ENCODE assay signal across 20 mouse cellular contexts in genomic region chr19:60999652-61000051, GRCm38 (mm10).
DNase-seq lines count a peak whose midpoint lies in the region; ATAC-seq and TF ChIP-seq lines count a peak whose summit lies in the region.
"Had no signal": no experiment of that assay in that cellular context is flagged by ENCODE, and none has a peak within 500 bp of the region (broad histone marks: within the 10 kb centered on the region; RNA-seq: fewer than 3 reads in every experiment).

No protein-coding gene starts in this region.

- no peak overlapping the region for H3K9ac ChIP-seq in heart, embryonic 16.5 days (ENCODE audit: low read length)
- no peak overlapping the region for H3K9ac ChIP-seq in forebrain, embryonic 14.5 days (ENCODE audit: low read length)
- H3K9ac ChIP-seq: hindbrain, embryonic 14.5 days; midbrain, embryonic 12.5 days; neural tube, embryonic 12.5 days had no signal

- intact Hi-C loops in gastrocnemius, adult 2 months (cut with DNase I): no loop called here

- no peak for DNase-seq in gastrocnemius, adult 2 months
- no peak for DNase-seq in gastrocnemius, adult 8-10 months (ENCODE audit: low spot score in 2 of 2)
- no peak for DNase-seq in heart, embryonic 10.5 days (ENCODE audit: low spot score)
- peak; percentile 13 for DNase-seq in telencephalon, adult 2 months (ENCODE audit: low read depth, low spot score)
- DNase-seq in forebrain, embryonic 14.5 days (ENCODE audit: low spot score): no peak
- DNase-seq in adrenal gland, postnatal 10 days: no peak
- DNase-seq: cerebellum, adult 11 months; cerebellum, postnatal 14 days; embryo, embryonic 11 days; kidney, adult 9 months; kidney, postnatal 25 days; lung, adult 18-20 months; right cerebral cortex, postnatal 4 days; thymus, postnatal 14 days had no signal

- H3K27ac ChIP-seq in gastrocnemius, adult 2 months: peak overlapping the region; percentile 63
- H3K27ac ChIP-seq in heart, embryonic 16.5 days (ENCODE audit: low read length): peak overlapping the region; percentile 64
- no peak overlapping the region for H3K27ac ChIP-seq in heart, embryonic 10.5 days
- no peak overlapping the region for H3K27ac ChIP-seq in forebrain, embryonic 14.5 days (ENCODE audit: low read depth, low read length)
- H3K27ac ChIP-seq: hindbrain, embryonic 14.5 days; midbrain, embryonic 12.5 days; neural tube, embryonic 12.5 days had no signal

- no peak overlapping the region for H3K4me2 ChIP-seq in heart, embryonic 16.5 days (ENCODE audit: low read depth, low read length)
- H3K4me2 ChIP-seq in forebrain, embryonic 14.5 days (ENCODE audit: low read length): no peak overlapping the region
- H3K4me2 ChIP-seq: hindbrain, embryonic 14.5 days; midbrain, embryonic 12.5 days; neural tube, embryonic 12.5 days had no signal

- WGBS in heart, embryonic 16.5 days: 37% methylated on average over 2 of the region's 2 CpGs
- 44% methylated on average over 2 of the region's 2 CpGs for WGBS in heart, embryonic 10.5 days
- 61% methylated on average over 2 of the region's 2 CpGs for WGBS in forebrain, embryonic 14.5 days

- ATAC-seq in heart, embryonic 16.5 days (replicated peaks; ENCODE audit: extremely low read depth, insufficient read depth, low FRiP score): no peak
- 0 out of 2 replicates have a peak, but pooled peaks have one; percentile 15 for ATAC-seq in common myeloid progenitor, adult 5-6 weeks (replicated peaks; ENCODE audit: low read depth, poor library complexity, severe bottlenecking)
- ATAC-seq in forebrain, embryonic 14.5 days: no peak
- ATAC-seq: forebrain, embryonic 16.5 days had no signal

- H3K27me3 ChIP-seq in heart, embryonic 16.5 days (ENCODE audit: control insufficient read depth, insufficient read depth, low read length): no peaks in the 10 kb centered on the region
- H3K27me3 ChIP-seq in heart, embryonic 10.5 days (ENCODE audit: insufficient read depth, poor library complexity, severe bottlenecking): no peaks in the 10 kb centered on the region
- no peaks in the 10 kb centered on the region for H3K27me3 ChIP-seq in forebrain, embryonic 14.5 days (replicated peaks; ENCODE audit: control insufficient read depth, insufficient read depth, low read length)
- H3K27me3 ChIP-seq: midbrain, embryonic 12.5 days; neural tube, embryonic 12.5 days had no signal

- H3K9me3 ChIP-seq in heart, embryonic 16.5 days (replicated peaks; ENCODE audit: control insufficient read depth, low read length): no peaks in the 10 kb centered on the region
- no peaks in the 10 kb centered on the region for H3K9me3 ChIP-seq in heart, embryonic 10.5 days
- no peaks in the 10 kb centered on the region for H3K9me3 ChIP-seq in forebrain, embryonic 14.5 days (replicated peaks; ENCODE audit: control insufficient read depth, low read length)
- H3K9me3 ChIP-seq: midbrain, embryonic 12.5 days; neural tube, embryonic 12.5 days had no signal

- TF ChIP-seq CTCF in gastrocnemius, adult 2 months (IDR thresholded peaks at IDR 0.05): no peak

- H3K36me3 ChIP-seq in heart, embryonic 16.5 days (ENCODE audit: control insufficient read depth, insufficient read depth): no peaks in the 10 kb centered on the region
- H3K36me3 ChIP-seq in heart, embryonic 10.5 days: no peaks in the 10 kb centered on the region
- no peaks in the 10 kb centered on the region for H3K36me3 ChIP-seq in forebrain, embryonic 14.5 days (ENCODE audit: control insufficient read depth, insufficient read depth, low read length)
- H3K36me3 ChIP-seq: midbrain, embryonic 12.5 days; neural tube, embryonic 12.5 days had no signal

- no peak overlapping the region for H3K4me3 ChIP-seq in gastrocnemius, adult 2 months
- H3K4me3 ChIP-seq in heart, embryonic 16.5 days (ENCODE audit: low read length): no peak overlapping the region
- no peak overlapping the region for H3K4me3 ChIP-seq in heart, embryonic 10.5 days
- no peak overlapping the region for H3K4me3 ChIP-seq in forebrain, embryonic 14.5 days (ENCODE audit: low read depth, low read length)
- H3K4me3 ChIP-seq: midbrain, embryonic 12.5 days; neural tube, embryonic 12.5 days had no signal

- H3K4me1 ChIP-seq in heart, embryonic 16.5 days (ENCODE audit: control insufficient read depth, insufficient read depth, low read length): peaks cover 20% of the 10 kb centered on the region
- H3K4me1 ChIP-seq in heart, embryonic 10.5 days: peaks cover 19% of the 10 kb centered on the region
- H3K4me1 ChIP-seq in forebrain, embryonic 14.5 days (ENCODE audit: control insufficient read depth, insufficient read depth, low read length): no peaks in the 10 kb centered on the region
- H3K4me1 ChIP-seq: midbrain, embryonic 12.5 days; neural tube, embryonic 12.5 days had no signal

Comparison
In these comparisons a context has a peak if more than half of its experiments do, and no peak if none do; other contexts are left out.
1. H3K27ac ChIP-seq: peak in gastrocnemius, adult 2 months (single experiment) and heart, embryonic 16.5 days (single experiment); none in heart, embryonic 10.5 days (single experiment) and forebrain, embryonic 14.5 days (single experiment).